Mouse (Mus musculus) spleen, adult 2 months (tissue): Measurements from ENCODE around the gene Adam22.

Experiments
- CTCF ChIP-seq: fragments of 200-500 bp; IDR thresholded peaks from 2 replicates; pipeline ENCODE4 v1.5.1; 2011; ENCODE audit warnings: mild to moderate bottlenecking, inconsistent platforms; ENCODE audit not compliant: insufficient read depth, insufficient read length, insufficient replicate concordance; ENCODE audit errors: extremely low read depth
- POLR2A ChIP-seq: fragments of 200-500 bp; IDR thresholded peaks from 2 replicates; pipeline ENCODE4 v1.6.1; 2011; ENCODE audit warnings: low read depth, low read length, inconsistent platforms

- no peak for TF ChIP-seq CTCF
- TF ChIP-seq POLR2A: no peak
These were observed 222.5 kb downstream of the Adam22 start for GRCm38 (mm10) chr5:8145473-8145872.
